Mouse (Mus musculus): ENCODE data around the gene Ulk2. TPM values are rescaled to one million over a fixed set of nuclear protein-coding genes. Genes with fewer than 3 reads are reported as not detected.

The Ulk2 gene
- polyA plus RNA-seq (2017; shearing (Covaris generic)), result 3.2 TPM

DNA sequence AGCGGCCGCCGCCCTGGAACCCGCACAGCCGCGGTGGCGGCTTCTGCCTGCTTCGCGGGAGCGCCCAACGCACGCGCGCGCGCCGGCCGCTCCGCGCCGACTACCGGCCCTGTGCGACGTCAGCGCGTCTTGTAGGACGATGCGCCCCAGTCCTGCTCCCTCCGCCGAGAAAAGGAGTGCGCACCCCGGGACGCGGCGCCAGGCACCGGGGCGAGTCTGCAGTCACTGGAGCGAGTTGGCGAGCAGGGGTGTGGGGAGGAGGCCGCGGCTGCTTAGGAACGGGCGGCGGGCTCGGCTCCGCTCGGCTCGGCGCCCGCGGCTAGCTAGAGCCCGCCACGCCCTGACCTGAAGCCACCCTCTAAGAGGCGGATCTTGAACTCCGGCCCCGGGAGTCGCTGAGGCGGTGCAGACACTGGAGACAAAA lies at the start of gene Ulk2:
TSS of gene Ulk2 (minus strand) at position 86 of the 424 bp plus-strand sequence.

DNA sequence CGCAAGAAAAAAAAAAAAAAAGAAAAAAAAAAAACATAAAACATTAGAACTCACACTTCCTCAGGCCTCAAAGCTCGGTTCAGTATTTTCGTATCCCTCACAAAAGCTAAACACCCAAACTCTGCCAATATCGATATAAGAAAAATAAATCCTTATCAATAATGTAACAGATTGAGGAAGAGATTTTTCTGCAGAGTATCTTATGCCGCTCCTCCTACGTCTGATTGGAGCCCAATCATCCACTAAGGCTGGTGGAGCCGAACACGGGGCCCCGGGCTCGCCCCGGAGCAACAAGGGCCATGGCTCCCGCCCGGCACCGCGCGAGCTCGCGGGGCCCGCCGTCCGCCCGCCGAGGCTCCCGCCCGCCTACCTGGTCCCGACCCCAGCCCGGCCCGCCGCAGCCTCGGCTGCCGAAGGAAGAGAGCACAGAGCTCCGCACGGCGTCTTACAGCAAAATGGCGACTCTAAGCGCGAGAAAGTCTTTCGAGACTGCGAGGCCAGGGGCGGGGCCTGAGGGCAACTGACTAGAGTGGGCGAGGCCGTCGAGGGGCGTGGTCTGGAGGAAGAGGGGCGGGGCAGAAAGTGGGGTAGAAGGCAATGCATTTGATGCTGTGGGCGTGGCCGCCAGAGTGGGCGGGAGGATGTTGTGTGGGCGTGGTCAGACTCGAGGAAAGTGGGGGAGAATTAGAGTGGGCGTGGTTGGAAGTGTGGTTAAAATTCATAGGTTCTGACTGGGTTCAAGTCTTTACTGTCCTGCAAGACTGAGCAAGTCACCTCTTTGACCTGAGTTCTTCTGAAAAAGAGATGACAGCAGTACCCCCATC lies 93.1 kb downstream of the Ulk2 start, which contains the start of gene Prpsap2:
TSS of gene Prpsap2 (minus strand) at position 505 of the 824 bp plus-strand sequence.

Other genes with a start within 250 kb of the Ulk2 start
- 394 TPM for gene Grap, start 201.8 kb downstream of the Ulk2 start, polyA plus RNA-seq (2017; shearing (Covaris generic))
- gene Fam83g, start 171.0 kb downstream of the Ulk2 start, polyA plus RNA-seq (2017; shearing (Covaris generic)), result 1.5 TPM
- gene Slc5a10, start 134.2 kb downstream of the Ulk2 start, polyA plus RNA-seq (2017; shearing (Covaris generic)), result 0.24 TPM
- 35.7 TPM for gene Prpsap2, start 93.0 kb downstream of the Ulk2 start, polyA plus RNA-seq (2017; shearing (Covaris generic))
- gene Akap10, start 75.2 kb upstream of the Ulk2 start, polyA plus RNA-seq (2017; shearing (Covaris generic)), result 45.8 TPM
- 3.3 TPM for gene Specc1, start 101.7 kb upstream of the Ulk2 start, polyA plus RNA-seq (2017; shearing (Covaris generic))